Mouse (Mus musculus): ENCODE measurements around the gene S100a14. TPM values are rescaled to one million over a fixed set of nuclear protein-coding genes. Genes with fewer than 3 reads are reported as not detected.
A peak's percentile ranks its signal among the peaks of the same experiment; 100 is the strongest.

Gene S100a14
- polyA plus RNA-seq, 1 experiment, result not detected

DNA sequence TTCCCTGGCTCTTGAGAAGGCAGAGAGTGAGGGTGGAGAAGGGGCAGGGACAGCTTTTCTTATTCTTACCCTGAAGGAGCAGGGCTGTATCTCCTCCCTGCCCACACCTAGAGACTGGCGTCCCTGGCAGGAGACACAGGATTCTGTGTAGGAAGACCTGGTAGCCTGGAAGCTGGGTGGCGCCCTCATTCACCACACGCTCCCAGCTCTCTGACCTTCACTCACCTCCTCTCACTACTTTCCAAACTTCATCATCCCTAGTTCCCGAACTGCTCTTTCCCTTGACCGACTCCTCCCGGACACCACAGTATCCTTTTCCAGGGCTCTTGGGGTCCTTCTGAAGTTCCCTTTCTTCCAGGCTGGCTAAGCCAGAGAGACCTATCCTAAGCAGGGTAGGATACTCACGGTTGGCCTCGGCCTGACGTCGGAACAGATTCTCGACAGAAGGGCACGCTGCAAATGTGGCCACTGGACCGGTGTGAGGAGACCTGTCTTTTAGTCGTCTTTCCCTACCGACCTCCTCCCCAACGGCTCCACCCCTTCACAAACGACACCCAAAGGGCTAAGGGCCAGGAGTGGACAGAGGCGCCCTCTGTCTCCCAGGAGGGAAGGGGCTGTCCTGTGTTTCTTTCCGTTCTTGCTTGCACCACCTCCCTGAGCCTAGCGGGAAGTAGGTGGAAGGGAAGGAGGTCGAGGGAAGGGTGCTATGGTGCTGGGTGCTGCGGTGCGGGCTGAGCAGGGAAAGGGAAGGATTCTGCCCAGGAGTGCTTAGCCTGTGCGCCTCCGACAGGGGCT is 12.7 kb upstream of the S100a14 start, which contains the start of the genes S100a1 and S100a13:
TSS of gene S100a1 (minus strand) at position 597 of the 795 bp plus-strand sequence.
TSS of gene S100a13 (plus strand) at position 640 of the 795 bp plus-strand sequence.
- Histone ChIP-seq H3K27ac (ENCODE audit: control insufficient read depth, insufficient read depth, low read depth, low read length, poor library complexity) (peak within 1 kb of the TSS; percentile 15; the same call in 1 of the 2 replicates), H3K4me3 (replicated peaks; ENCODE audit: control insufficient read depth, low read depth, low read length) (peak within 1 kb of the TSS; percentile 74), H3K4me1 (ENCODE audit: control insufficient read depth, insufficient read depth, low read length) (peaks cover 3% of the 10 kb centered on the region; the same call in 1 of the 2 replicates)
- WGBS, result 6% methylated on average over 25 of the region's 25 CpGs
- TF ChIP-seq POLR2A (IDR thresholded peaks at IDR 0.05; ENCODE audit: borderline replicate concordance, control insufficient read depth, low read depth, low read length) (peak; percentile 40; the same call in 1 of the 2 replicates), CTCF (IDR thresholded peaks at IDR 0.05; ENCODE audit: control insufficient read depth, insufficient read depth, low read length) (peak; percentile 12; the same call in 1 of the 2 replicates)

DNA sequence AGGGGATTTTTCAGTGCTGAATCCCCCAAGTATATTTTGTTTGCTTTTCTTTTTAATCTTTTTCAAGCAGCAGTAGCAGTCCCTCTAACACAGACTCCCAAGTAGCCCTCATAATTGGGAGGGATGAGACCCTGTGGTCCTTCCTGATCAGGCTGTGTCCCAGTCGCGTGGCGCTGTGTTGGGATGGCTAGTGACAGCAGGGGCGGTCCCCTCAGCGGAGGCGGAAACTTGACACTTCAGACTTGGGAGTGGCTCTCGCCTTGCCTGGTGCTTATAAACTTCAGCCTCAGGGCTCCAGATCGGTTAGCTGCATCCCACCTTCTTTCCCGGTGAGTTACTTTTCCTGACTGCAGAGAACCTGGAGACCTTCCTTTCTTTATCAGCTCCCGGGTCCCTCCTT is 12.0 kb upstream of the S100a14 start:
- Histone ChIP-seq H3K4me1 (ENCODE audit: control insufficient read depth, insufficient read depth, low read length) (peaks cover 3% of the 10 kb centered on the region; the same call in 1 of the 2 replicates), H3K4me3 (replicated peaks; ENCODE audit: control insufficient read depth, low read depth, low read length) (peak overlapping the region; percentile 74), H3K27ac (ENCODE audit: control insufficient read depth, insufficient read depth, low read depth, low read length, poor library complexity) (no peak overlapping the region)
- TF ChIP-seq CTCF (IDR thresholded peaks at IDR 0.05; ENCODE audit: control insufficient read depth, insufficient read depth, low read length), result no peak
- TF ChIP-seq POLR2A (IDR thresholded peaks at IDR 0.05; ENCODE audit: borderline replicate concordance, control insufficient read depth, low read depth, low read length), result peak; percentile 69; the same call in 1 of the 2 replicates
- WGBS, result 2% methylated on average over 10 of the region's 10 CpGs

DNA sequence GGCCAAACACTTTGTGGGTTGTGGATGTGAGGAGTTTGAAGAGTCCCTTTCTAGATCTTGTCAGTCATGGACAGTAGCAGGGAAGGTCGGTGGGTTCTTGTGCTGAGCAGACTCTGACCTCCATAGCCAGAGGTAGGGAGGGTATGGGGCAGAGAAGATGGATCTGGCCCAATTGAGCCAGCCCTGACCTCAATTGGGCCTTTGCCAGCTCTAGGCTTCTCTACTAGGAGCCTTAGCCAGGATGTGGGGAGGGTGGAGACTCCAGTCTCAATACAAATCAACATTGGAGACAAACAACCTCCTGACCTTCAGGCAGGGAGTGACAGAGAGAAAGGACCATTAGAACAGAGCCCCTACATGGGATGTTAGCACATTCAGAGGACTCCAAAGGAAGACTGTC is 11.4 kb upstream of the S100a14 start:
- 4% methylated on average over 1 of the region's 1 CpGs for WGBS
- H3K27ac ChIP-seq (ENCODE audit: control insufficient read depth, insufficient read depth, low read depth, low read length, poor library complexity), result no peak overlapping the region
- TF ChIP-seq CTCF (IDR thresholded peaks at IDR 0.05; ENCODE audit: control insufficient read depth, insufficient read depth, low read length), result no peak
- TF ChIP-seq POLR2A (IDR thresholded peaks at IDR 0.05; ENCODE audit: borderline replicate concordance, control insufficient read depth, low read depth, low read length), result no peak
- peak overlapping the region; percentile 74 for H3K4me3 ChIP-seq (replicated peaks; ENCODE audit: control insufficient read depth, low read depth, low read length)
- peaks cover 3% of the 10 kb centered on the region; the same call in 1 of the 2 replicates for H3K4me1 ChIP-seq (ENCODE audit: control insufficient read depth, insufficient read depth, low read length)

DNA sequence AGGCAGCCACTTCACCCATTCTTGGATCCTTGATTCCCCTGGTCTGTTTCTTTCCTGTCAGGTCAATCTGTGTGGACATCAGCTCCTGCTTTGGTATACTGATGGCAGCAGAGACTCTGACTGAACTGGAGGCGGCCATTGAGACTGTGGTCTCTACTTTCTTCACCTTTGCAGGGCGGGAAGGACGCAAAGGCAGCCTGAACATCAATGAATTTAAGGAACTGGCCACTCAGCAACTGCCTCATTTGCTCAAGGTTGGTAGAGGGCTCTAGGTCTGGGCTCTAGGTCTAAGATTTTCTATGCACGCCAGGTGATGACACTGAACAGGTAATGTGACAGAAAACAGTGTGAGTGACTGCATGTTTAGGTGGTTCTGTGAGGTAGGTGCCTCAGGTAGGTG is 10.9 kb upstream of the S100a14 start:
- Histone ChIP-seq H3K4me3 (replicated peaks; ENCODE audit: control insufficient read depth, low read depth, low read length) (peak overlapping the region; percentile 10), H3K4me1 (ENCODE audit: control insufficient read depth, insufficient read depth, low read length) (peaks cover 3% of the 10 kb centered on the region; the same call in 1 of the 2 replicates), H3K27ac (ENCODE audit: control insufficient read depth, insufficient read depth, low read depth, low read length, poor library complexity) (no peak overlapping the region)
- TF ChIP-seq POLR2A (IDR thresholded peaks at IDR 0.05; ENCODE audit: borderline replicate concordance, control insufficient read depth, low read depth, low read length) (no peak), CTCF (IDR thresholded peaks at IDR 0.05; ENCODE audit: control insufficient read depth, insufficient read depth, low read length) (no peak)
- WGBS, result 77% methylated on average over 4 of the region's 4 CpGs

DNA sequence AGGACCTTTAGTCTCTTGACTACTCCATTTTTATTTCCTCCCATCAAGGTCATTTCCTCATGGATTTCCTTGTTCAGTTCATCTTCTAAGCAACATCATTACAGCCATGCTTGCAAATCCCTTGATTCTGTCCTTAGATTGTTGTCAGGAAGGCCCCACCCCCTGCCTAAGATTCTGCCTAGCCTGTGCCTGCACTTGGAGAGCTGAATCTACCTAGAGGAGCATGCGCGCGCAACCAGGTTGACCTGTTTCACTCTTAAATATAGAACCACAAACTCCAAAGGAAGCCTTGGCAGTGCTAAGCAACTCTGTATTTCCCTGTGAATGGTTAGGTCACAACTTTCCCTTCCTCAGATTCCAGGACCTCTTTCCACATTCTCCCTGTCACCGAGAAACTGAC is 8.9 kb upstream of the S100a14 start:
- no peak for TF ChIP-seq POLR2A (IDR thresholded peaks at IDR 0.05; ENCODE audit: borderline replicate concordance, control insufficient read depth, low read depth, low read length)
- no peak for TF ChIP-seq CTCF (IDR thresholded peaks at IDR 0.05; ENCODE audit: control insufficient read depth, insufficient read depth, low read length)
- Histone ChIP-seq H3K4me1 (ENCODE audit: control insufficient read depth, insufficient read depth, low read length) (peaks cover 3% of the 10 kb centered on the region; the same call in 1 of the 2 replicates), H3K4me3 (replicated peaks; ENCODE audit: control insufficient read depth, low read depth, low read length) (no peak overlapping the region), H3K27ac (ENCODE audit: control insufficient read depth, insufficient read depth, low read depth, low read length, poor library complexity) (no peak overlapping the region)
- 83% methylated on average over 4 of the region's 4 CpGs for WGBS

DNA sequence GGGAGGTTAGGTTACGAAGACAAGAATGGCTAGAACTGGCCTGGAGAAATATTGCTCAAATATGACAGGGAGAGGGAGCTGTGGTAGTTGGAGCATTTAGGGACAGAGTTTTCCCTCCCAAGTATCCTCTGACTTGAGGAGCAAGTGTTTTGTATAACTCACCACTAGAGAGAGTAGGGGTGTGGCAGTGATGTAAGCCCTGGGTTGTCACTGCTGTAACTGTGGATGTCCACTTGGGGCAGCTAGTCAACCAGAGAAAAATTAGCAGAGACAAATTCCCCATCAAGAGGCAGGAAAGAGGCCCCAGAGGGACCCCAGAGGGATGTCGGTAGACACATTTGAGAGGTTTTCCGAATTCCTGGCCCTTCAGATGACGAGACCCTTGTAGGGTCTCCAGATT is 1.2 kb upstream of the S100a14 start:
- Histone ChIP-seq H3K27ac (ENCODE audit: control insufficient read depth, insufficient read depth, low read depth, low read length, poor library complexity) (no peak overlapping the region), H3K4me1 (ENCODE audit: control insufficient read depth, insufficient read depth, low read length) (no peaks in the 10 kb centered on the region; the same call in 1 of the 2 replicates), H3K4me3 (replicated peaks; ENCODE audit: control insufficient read depth, low read depth, low read length) (no peak overlapping the region)
- TF ChIP-seq POLR2A (IDR thresholded peaks at IDR 0.05; ENCODE audit: borderline replicate concordance, control insufficient read depth, low read depth, low read length), result no peak
- TF ChIP-seq CTCF (IDR thresholded peaks at IDR 0.05; ENCODE audit: control insufficient read depth, insufficient read depth, low read length), result peak; percentile 40; the same call in 1 of the 2 replicates
- WGBS, result 66% methylated on average over 4 of the region's 4 CpGs

DNA sequence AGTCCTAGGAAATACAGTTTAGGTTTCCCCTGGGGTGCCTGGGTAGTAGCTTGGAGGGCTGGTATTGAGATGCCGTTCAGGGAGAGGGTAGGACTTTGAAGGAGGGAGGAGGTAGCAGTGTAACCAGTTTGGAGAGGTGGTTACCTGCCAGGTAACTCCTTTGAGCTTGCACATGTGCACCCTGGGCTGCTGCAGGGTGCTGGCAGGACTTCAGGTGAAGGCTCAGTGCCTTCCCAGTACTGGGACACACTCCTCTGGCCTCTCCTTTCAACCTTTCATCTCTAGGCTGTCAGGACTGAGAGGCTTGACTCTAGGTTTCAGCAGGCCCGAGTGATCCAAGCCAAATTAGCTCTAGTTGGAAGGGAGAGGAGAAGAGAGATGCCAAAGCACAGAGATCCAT is 580 bp upstream of the S100a14 start:
- no peaks in the 10 kb centered on the region; the same call in 1 of the 2 replicates for H3K4me1 ChIP-seq (ENCODE audit: control insufficient read depth, insufficient read depth, low read length)
- H3K27ac ChIP-seq (ENCODE audit: control insufficient read depth, insufficient read depth, low read depth, low read length, poor library complexity), result no peak overlapping the region
- no peak overlapping the region for H3K4me3 ChIP-seq (replicated peaks; ENCODE audit: control insufficient read depth, low read depth, low read length)
- no peak for TF ChIP-seq POLR2A (IDR thresholded peaks at IDR 0.05; ENCODE audit: borderline replicate concordance, control insufficient read depth, low read depth, low read length)
- no peak for TF ChIP-seq CTCF (IDR thresholded peaks at IDR 0.05; ENCODE audit: control insufficient read depth, insufficient read depth, low read length)
- 68% methylated on average over 2 of the region's 2 CpGs for WGBS

DNA sequence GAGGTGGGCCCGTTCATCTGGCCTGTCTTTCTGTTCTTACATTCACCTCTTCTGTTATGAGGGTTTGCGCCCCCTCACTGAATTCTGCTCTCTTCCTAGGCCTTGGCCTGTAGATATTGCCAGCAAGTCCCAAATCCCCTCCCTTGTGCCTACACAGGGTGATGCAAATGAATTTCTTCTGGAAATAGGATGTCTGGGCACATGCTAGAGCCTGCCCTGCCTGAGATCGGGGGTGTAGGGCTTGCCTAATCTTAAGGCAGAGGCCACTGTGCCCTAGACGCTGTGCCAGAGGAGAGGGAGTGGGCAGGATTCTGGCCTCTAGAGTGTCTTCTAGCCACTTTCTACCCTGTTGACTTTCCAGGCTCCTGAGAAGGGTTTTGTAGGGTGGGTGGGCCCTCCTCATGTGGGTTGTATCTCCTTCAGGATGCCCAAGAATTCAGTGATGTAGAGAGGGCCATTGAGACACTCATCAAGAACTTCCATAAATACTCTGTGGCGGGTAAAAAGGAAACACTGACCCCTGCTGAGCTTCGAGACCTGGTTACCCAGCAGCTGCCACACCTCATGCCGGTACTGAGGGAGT is 726 bp downstream of the S100a14 start:
- 76% methylated on average over 7 of the region's 7 CpGs for WGBS
- Histone ChIP-seq H3K27ac (ENCODE audit: control insufficient read depth, insufficient read depth, low read depth, low read length, poor library complexity) (no peak overlapping the region), H3K4me3 (replicated peaks; ENCODE audit: control insufficient read depth, low read depth, low read length) (no peak overlapping the region), H3K4me1 (ENCODE audit: control insufficient read depth, insufficient read depth, low read length) (no peaks in the 10 kb centered on the region)
- TF ChIP-seq POLR2A (IDR thresholded peaks at IDR 0.05; ENCODE audit: borderline replicate concordance, control insufficient read depth, low read depth, low read length), result no peak
